Mouse (Mus musculus) thymus, postnatal 10 days (tissue): ENCODE data around the gene Kirrel3.

Experiments
- DNase-seq, 2 experiments: peaks; one replicate each; pipeline ENCODE4 v3.0.0; 2021; ENCODE audit warnings: low spot score in 2 of 2

The Kirrel3 gene

GRCm38 (mm10) chr9:34507164-34507563, 21.5 kb downstream of the Kirrel3 start:
- DNase-seq: no peak

DNA sequence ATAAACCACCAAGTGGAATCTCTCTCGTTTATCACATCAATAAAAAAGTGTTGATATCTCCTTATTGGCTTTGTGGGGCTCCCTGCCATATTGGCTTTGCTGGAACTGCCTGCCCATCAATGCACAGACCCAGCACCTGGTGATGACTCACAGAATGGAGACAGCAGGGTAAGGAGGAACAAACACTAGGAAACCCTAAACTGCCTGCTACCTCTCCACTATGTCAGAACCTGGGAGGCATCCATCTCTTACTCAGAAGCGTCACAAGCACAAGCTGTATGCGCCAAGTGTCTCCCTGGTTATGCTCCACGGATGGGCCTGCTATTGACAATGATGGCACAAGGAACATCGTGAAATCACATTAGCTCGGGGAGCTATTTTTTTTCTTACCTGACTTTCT, 33.2 kb downstream of the Kirrel3 start:
- no peak for DNase-seq

- DNase-seq: no peak
These were observed 34.7 kb downstream of the Kirrel3 start for GRCm38 (mm10) chr9:34520234-34520950.

DNA sequence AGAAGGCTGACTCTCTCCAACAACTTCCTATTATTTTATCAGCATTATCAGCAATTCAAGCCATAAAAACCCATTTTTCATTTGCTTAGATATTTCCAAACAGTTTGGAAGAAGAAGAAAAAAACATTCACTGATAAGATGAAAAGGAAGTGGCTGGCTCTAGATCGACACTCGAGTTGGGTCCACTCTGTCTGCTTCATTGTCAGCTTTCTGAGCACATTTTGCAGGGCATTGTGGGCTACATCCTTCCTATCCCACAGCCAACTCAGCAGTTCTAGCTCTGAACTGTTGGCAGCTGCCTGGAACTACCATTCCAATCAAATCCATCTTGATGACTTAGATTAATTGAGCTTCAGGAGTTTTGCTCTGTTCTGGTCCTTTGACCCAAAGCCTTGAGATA, 40.0 kb downstream of the Kirrel3 start:
- DNase-seq: no peak

DNA sequence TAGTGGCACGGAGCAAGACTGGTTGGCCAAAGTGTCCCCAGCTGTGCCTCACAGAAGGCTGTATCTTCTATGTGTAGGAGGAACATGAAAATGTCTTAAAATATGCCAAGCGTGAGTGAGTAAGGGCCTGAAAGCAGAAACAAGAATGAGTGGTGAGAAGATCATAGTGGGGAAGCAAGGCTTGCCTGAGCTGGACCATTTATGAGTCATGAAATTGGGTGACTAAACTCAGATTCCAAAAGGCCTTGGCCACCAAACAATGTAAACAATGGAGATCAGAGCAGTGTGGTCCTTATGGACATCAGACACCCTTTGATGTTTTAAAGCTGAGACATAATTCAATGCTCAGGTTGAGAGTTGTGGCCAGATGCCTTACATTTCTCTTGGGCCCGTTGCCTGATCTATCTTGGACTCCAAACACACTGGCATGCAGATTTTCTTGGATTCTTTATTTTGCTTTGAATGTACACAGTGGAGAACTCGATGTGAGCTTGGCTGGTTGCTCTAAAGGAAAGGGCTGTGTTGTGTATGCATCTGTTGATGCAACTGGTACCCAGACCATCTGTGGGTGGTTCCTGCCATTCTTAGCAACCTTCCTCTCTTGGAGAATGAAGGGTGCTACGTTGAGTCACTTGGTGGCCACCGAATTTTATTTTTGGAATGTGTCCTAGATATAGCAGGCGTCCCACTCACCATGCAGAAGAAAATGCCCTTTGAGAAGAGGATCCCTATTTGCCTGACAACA, 53.1 kb downstream of the Kirrel3 start:
- DNase-seq: no peak

- DNase-seq: no peak
These were observed 56.2 kb downstream of the Kirrel3 start for GRCm38 (mm10) chr9:34541908-34542307.

- no peak for DNase-seq
These were observed 70.0 kb downstream of the Kirrel3 start for GRCm38 (mm10) chr9:34555699-34556098.

- DNase-seq: no peak
These were observed 72.2 kb downstream of the Kirrel3 start for GRCm38 (mm10) chr9:34557846-34558245.

DNA sequence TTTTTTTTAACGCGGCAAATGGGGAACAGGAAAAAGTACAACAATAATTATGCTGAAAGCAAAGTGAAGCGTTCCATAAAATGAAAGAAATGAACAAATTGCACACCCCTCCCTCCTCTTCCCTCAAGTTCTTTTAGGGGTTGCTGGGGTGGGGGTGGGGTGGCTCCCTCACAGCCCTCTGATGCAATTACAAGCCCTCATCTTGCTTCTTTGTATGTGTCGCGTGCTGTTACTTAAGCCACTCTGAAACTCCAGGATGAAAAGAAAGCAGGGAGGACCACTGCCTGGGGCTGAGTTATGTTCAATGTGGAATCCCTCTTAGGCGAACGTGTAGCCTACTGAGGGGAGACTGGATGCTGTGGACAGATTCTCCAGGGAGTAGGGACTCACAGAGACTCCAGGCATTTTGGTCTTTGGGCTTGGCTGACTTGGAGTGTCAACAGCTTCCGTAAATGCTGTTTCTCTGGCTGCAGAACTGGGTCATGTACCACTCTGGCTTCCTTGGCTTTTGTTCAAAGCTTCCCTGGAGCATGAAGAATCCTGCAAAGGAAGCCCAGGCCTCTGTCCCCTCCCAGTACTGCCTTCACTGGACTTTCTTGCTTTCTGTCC, 72.7 kb downstream of the Kirrel3 start:
- no peak for DNase-seq

DNA sequence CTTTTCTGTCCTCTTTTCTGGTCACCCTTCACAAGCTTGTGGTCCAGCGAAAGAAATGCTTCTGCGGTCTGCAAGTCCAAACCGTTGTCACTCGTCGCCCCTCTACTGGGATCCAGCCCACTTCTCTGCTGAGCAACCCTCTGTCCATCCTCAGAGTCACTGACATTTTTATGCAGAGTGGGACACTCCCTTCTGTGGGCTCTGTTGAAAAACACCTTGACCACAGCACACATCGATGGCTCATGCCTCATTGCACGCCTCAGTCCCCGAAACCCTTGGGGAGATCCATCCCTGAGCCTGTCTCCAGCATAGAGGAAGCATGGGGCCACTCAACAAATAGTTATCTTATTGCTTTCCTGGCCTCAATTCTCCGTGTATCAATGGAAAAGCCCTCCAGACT, 73.4 kb downstream of the Kirrel3 start:
- no peak for DNase-seq

DNA sequence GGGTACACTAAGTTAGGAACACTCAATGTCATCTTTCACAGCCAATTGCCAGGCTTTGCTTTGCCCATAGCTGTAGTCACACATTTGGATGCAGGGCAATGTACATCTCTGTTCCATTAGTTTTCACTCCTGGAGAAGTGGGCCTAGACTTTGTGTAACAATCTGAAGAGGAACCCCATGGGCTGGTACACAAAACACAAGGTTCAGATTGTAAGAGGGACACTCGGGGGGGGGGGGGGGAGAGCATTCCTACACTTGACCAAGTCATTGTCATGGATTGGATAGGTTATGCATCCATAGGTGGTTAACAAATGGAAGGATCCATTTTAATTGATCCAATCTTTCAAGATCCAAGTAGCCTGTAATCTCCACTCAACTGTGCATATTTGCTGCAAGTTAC, 75.6 kb downstream of the Kirrel3 start:
- DNase-seq: no peak

DNA sequence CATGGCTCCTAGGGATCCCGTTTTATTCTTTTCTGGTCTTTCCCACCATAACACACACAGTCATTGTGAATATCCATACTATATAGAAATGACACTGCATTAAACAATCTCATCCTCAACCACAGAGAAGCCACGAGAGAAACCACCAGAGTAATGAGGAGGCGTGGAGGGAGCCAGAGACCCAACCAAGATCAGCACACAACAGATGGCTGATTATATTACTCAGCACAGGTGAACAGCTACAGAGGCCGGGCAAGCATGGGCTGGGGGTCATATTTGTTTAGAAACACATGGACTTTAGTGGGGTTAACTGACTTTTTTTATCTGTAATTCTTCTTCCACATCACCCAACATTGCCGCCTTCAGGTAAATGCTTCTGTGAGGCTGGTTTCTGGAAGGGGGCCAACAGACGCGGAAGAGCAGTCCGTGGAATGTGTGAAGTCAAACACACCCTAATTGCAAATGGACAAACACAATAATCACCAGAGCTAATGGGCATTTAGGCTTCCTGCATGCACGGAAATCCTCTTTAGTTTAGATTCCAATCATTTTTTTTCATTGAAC, 76.8 kb downstream of the Kirrel3 start:
- no peak for DNase-seq

DNA sequence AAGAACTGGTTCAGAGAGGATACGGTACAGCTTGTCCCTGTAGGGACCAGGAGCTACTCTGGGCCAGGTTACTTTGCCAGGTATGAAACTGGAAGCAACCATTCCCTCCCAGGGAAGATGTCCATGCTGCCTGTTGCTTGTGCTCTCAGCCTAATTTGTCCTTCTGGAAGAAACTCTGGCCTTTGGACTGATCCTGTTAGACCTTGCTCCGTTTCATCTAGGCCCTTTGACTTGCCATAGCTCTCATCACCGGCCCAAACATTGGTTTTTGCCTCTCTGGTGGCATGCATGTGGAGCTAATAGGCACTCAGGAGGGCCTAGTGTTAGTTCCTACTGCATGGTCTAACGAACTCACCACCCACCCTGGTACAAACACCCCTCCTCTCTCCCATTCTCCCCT, 88.2 kb downstream of the Kirrel3 start:
- DNase-seq: no peak

DNA sequence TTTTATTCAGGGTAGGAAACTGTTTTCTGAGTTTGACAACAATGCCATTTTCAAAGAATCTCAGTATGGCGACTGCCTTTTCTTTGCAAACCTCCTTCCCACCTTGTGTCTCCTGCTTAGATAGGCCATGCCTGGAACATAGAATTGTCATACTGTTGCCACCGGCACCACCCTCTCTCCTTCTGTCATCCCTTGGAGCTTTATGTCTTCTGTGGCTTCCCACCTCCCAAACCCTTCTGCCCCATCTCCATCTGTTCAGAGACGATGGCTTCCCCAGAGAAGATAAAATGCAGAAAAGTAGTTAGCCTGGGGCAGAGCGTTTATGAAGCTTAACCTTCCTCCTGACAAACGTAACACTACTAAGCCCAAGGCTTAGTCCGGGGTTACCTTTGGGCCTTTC, 88.9 kb downstream of the Kirrel3 start:
- DNase-seq: no peak

DNA sequence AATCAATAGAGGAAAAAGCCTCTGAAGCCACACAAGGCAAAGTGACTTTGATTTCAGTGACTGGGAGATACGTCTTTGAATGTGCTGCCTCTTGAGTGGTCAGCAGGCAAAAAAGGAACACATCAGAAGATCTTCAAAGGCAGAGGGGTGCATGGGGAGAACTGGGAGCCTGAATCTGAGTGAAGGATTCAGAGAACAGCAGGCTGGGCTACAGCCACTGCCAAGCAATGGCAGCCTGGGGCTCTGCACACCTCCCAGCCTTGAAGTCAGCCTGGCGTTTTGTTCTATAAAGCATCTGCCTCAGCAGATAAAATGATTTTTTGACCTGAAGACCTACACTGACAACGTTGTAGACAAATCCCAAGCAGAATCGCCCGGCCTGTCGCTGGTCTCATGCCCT, 93.5 kb downstream of the Kirrel3 start:
- no peak for DNase-seq

DNA sequence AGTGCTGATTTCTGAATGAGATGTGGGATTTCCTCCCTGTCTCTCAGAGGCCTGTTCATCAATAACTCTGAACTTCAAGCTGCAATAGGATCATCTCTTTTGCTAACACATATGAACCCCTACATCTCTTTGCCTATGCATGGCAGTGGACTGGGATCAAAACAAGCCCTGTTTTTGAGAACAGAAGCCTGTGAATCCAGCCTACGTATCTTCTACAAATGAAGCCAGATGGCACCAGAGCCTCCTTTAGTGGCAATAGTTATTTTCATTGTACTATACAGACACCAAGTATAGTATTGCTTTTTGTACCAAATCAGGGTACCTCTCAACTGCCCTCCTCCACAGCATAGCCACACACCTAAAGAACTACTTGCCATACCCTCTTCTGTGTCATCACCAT, 94.4 kb downstream of the Kirrel3 start:
- DNase-seq: no peak

DNA sequence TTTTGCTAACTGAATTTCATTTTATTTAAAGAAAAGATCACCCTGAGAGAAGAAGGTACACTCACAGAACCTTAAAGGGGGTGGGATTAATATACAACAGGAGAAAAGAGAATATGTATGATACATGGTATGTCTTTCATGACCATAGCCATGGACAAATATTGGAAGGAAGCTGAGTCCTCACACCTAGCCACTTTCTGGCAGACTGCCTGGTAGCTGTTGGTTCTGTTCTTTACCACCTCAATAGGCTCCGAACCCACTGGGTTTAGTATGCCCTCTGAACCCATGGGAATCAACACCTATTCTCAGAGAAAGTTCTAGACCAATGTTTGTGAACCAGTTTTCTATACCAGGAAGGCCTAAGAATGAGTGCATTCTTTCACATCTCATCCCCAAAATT, 96.8 kb downstream of the Kirrel3 start:
- DNase-seq: no peak

GRCm38 (mm10) chr9:34585487-34585886, 99.8 kb downstream of the Kirrel3 start:
- DNase-seq: no peak

- no peak for DNase-seq
These were observed 100.4 kb downstream of the Kirrel3 start for GRCm38 (mm10) chr9:34586080-34586479.

DNA sequence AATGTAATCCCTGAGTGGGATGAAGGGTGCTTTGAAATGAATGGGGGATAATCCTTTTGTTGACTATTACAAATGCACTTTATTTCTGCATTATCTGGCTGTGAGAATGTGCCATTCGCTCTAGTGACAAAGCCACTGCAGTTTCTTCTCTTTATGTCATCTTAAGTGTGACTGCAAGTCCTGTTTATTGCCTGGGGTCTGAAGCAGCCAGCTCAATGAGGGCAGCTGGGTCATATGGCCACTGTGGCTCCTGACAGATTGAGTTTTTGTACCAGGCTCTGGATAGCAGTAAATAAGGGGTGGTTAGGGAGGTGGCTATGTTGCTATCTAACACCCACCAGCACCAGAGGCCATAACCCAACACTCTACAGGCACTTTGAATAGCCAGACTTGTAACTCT, 104.1 kb downstream of the Kirrel3 start:
- no peak for DNase-seq

DNA sequence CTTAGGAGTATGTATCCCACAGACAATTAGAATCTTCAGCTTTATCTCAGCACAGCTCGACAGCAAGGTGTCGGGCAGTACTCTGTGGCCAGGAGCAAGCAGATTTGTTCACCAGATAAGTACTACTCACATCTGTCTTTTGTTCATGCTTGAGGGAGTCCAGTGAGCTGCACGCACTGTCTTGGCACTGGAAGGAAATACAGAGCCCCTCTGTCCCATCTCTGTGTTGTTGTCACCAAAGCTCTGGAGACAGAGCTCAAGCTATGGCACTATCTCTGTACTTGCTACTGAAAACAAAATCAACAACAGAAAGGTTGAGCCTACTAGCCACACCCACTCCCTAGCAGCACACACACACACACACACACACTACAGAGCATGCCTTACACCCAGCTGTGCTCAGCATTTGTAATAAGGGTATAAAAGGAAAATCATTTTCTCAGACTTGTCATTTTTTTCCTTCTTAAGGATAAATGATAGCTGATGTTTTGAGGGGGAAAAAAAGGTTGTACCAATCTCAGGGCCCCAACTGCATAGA, 106.4 kb downstream of the Kirrel3 start:
- DNase-seq: no peak

DNA sequence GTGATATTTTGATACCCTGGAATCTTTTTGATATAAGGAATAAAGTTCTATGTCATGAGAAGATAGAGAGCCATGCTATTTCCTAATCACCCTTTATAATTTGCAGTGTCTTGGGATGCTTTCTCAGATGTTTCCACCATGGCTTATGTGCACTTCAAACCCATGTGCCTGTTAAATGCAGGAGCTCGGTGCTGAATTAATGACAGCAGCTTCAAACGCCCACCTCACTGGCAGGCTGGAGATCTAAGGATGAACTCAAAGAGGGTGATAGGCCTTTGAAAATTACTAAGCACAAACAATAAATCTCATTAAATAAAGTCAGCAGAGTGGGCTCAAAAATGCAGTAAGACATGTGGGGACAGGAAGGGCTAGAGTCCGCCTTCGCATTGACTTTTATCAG, 108.2 kb downstream of the Kirrel3 start:
- DNase-seq: no peak

DNA sequence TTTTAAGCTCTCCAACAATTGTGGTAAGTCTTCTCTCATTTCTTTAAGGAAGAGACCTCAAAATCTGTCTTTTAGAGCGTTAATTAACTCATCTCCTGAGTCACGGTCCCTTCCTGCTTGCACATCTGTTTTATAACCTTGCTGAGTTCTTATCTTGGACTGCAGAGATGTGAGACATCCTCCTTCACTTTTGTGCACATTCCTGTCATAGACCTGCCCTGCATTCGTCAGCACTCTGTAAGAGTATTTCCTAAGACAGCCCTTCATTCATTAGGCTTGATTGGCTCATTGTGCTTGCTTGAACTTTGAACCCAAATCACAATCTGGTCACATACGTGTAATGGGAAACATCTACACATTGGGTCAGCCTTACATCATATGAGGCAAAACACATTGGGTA, 114.6 kb downstream of the Kirrel3 start:
- DNase-seq: no peak
